Mouse (Mus musculus): ENCODE measurements around the gene Itga5. TPM values are rescaled to one million over a fixed set of nuclear protein-coding genes. Genes with fewer than 3 reads are reported as not detected.
"Not testable (repeated sequence)": the region's sequence is repeated elsewhere in the genome, so short reads cannot be mapped to it uniquely, and the experiment has no call there.

The Itga5 gene
- polyA plus RNA-seq (2014; fragmentation: Nextera tagmentation; extraction: Ambion mirVana) = 63.4 TPM in 2 replicates

GRCm38 (mm10) chr15:103366376-103367149, at the start of gene Itga5:
Gene Itga5, minus strand, starts transcription at chr15:103366763.
- peaks cover 17% of the 10 kb centered on the region for H3K4me1 ChIP-seq (ENCODE audit: control insufficient read depth, insufficient read depth, low read length)
- H3K9me3 ChIP-seq (ENCODE audit: control insufficient read depth, low read length) = no peaks in the 10 kb centered on the region
- H3K27ac ChIP-seq (replicated peaks; ENCODE audit: low read depth, low read length) = peak within 1 kb of the TSS; percentile 93
- DNase-seq (ENCODE audit: low spot score) (peak; percentile 82), ATAC-seq (ENCODE audit: low read depth) (peak; percentile 80)
- H3K9ac ChIP-seq (ENCODE audit: low read depth, low read length) = peak within 1 kb of the TSS; percentile 94
- 0% methylated on average over 20 of the region's 51 CpGs for WGBS
- peak within 1 kb of the TSS; percentile 99 for H3K4me3 ChIP-seq (ENCODE audit: low read depth, low read length)
- H3K27me3 ChIP-seq (replicated peaks; ENCODE audit: control insufficient read depth, insufficient read depth, low read length) = no peaks in the 10 kb centered on the region
- no peaks in the 10 kb centered on the region for H3K36me3 ChIP-seq (ENCODE audit: control insufficient read depth, insufficient read depth, low read length)
- peak within 1 kb of the TSS; percentile 78 for H3K4me2 ChIP-seq (ENCODE audit: low read depth, low read length)

GRCm38 (mm10) chr15:103405586-103405985, 39.0 kb upstream of the Itga5 start:
- not testable (repeated sequence) for H3K27me3 ChIP-seq (replicated peaks; ENCODE audit: control insufficient read depth, insufficient read depth, low read length); H3K27ac ChIP-seq (replicated peaks; ENCODE audit: low read depth, low read length); H3K36me3 ChIP-seq (ENCODE audit: control insufficient read depth, insufficient read depth, low read length); H3K4me2 ChIP-seq (ENCODE audit: low read depth, low read length); ATAC-seq (ENCODE audit: low read depth); H3K4me3 ChIP-seq (ENCODE audit: low read depth, low read length); DNase-seq (ENCODE audit: low spot score); H3K9me3 ChIP-seq (ENCODE audit: control insufficient read depth, low read length); H3K4me1 ChIP-seq (ENCODE audit: control insufficient read depth, insufficient read depth, low read length); H3K9ac ChIP-seq (ENCODE audit: low read depth, low read length)
- WGBS = 97% methylated on average over 2 of the region's 3 CpGs

GRCm38 (mm10) chr15:103401361-103401760, 34.8 kb upstream of the Itga5 start:
- 93% methylated on average over 5 of the region's 5 CpGs for WGBS
- H3K9ac ChIP-seq (ENCODE audit: low read depth, low read length) = no peak overlapping the region
- no peaks in the 10 kb centered on the region for H3K27me3 ChIP-seq (replicated peaks; ENCODE audit: control insufficient read depth, insufficient read depth, low read length)
- no peak overlapping the region for H3K4me3 ChIP-seq (ENCODE audit: low read depth, low read length)
- H3K4me1 ChIP-seq (ENCODE audit: control insufficient read depth, insufficient read depth, low read length) = no peaks in the 10 kb centered on the region
- ATAC-seq (ENCODE audit: low read depth) (no peak), DNase-seq (ENCODE audit: low spot score) (no peak)
- H3K4me2 ChIP-seq (ENCODE audit: low read depth, low read length) = no peak overlapping the region
- no peak overlapping the region for H3K27ac ChIP-seq (replicated peaks; ENCODE audit: low read depth, low read length)
- H3K9me3 ChIP-seq (ENCODE audit: control insufficient read depth, low read length) = no peaks in the 10 kb centered on the region
- no peaks in the 10 kb centered on the region for H3K36me3 ChIP-seq (ENCODE audit: control insufficient read depth, insufficient read depth, low read length)

- ATAC-seq (ENCODE audit: low read depth) = no peak
- H3K9ac ChIP-seq (ENCODE audit: low read depth, low read length) = no peak overlapping the region
- no peak overlapping the region for H3K4me3 ChIP-seq (ENCODE audit: low read depth, low read length)
- no peaks in the 10 kb centered on the region for H3K27me3 ChIP-seq (replicated peaks; ENCODE audit: control insufficient read depth, insufficient read depth, low read length)
- no peak overlapping the region for H3K4me2 ChIP-seq (ENCODE audit: low read depth, low read length)
- H3K36me3 ChIP-seq (ENCODE audit: control insufficient read depth, insufficient read depth, low read length) = no peaks in the 10 kb centered on the region
- no peaks in the 10 kb centered on the region for H3K9me3 ChIP-seq (ENCODE audit: control insufficient read depth, low read length)
- no peak for DNase-seq (ENCODE audit: low spot score)
- H3K4me1 ChIP-seq (ENCODE audit: control insufficient read depth, insufficient read depth, low read length) = no peaks in the 10 kb centered on the region
- H3K27ac ChIP-seq (replicated peaks; ENCODE audit: low read depth, low read length) = no peak overlapping the region
These were observed 27.0 kb upstream of the Itga5 start for GRCm38 (mm10) chr15:103393577-103393976.

GRCm38 (mm10) chr15:103388556-103389145, 22.1 kb upstream of the Itga5 start:
- no peak overlapping the region for H3K27ac ChIP-seq (replicated peaks; ENCODE audit: low read depth, low read length)
- H3K9me3 ChIP-seq (ENCODE audit: control insufficient read depth, low read length) = no peaks in the 10 kb centered on the region
- WGBS = 55% methylated on average over 3 of the region's 4 CpGs
- DNase-seq (ENCODE audit: low spot score) (peak; percentile 69), ATAC-seq (ENCODE audit: low read depth) (no peak)
- no peak overlapping the region for H3K4me2 ChIP-seq (ENCODE audit: low read depth, low read length)
- no peaks in the 10 kb centered on the region for H3K36me3 ChIP-seq (ENCODE audit: control insufficient read depth, insufficient read depth, low read length)
- H3K9ac ChIP-seq (ENCODE audit: low read depth, low read length) = no peak overlapping the region
- no peak overlapping the region for H3K4me3 ChIP-seq (ENCODE audit: low read depth, low read length)
- H3K27me3 ChIP-seq (replicated peaks; ENCODE audit: control insufficient read depth, insufficient read depth, low read length) = no peaks in the 10 kb centered on the region
- H3K4me1 ChIP-seq (ENCODE audit: control insufficient read depth, insufficient read depth, low read length) = no peaks in the 10 kb centered on the region

- WGBS = 56% methylated on average over 7 of the region's 7 CpGs
- DNase-seq (ENCODE audit: low spot score) (peak; percentile 44), ATAC-seq (ENCODE audit: low read depth) (no peak)
- Histone ChIP-seq H3K4me1 (ENCODE audit: control insufficient read depth, insufficient read depth, low read length) (0 out of 2 replicates have a peak, but pooled peaks cover 2% of the 10 kb centered on the region), H3K27me3 (replicated peaks; ENCODE audit: control insufficient read depth, insufficient read depth, low read length) (no peaks in the 10 kb centered on the region), H3K36me3 (ENCODE audit: control insufficient read depth, insufficient read depth, low read length) (no peaks in the 10 kb centered on the region), H3K4me2 (ENCODE audit: low read depth, low read length) (no peak overlapping the region), H3K9ac (ENCODE audit: low read depth, low read length) (no peak overlapping the region), H3K4me3 (ENCODE audit: low read depth, low read length) (no peak overlapping the region), H3K27ac (replicated peaks; ENCODE audit: low read depth, low read length) (0 out of 2 replicates have a peak overlapping the region, but pooled peaks have one; percentile 12), H3K9me3 (ENCODE audit: control insufficient read depth, low read length) (no peaks in the 10 kb centered on the region)
These were observed 17.4 kb upstream of the Itga5 start for GRCm38 (mm10) chr15:103383771-103384488.

GRCm38 (mm10) chr15:103382795-103383406, 16.3 kb upstream of the Itga5 start:
- Histone ChIP-seq H3K9ac (ENCODE audit: low read depth, low read length) (no peak overlapping the region), H3K4me3 (ENCODE audit: low read depth, low read length) (no peak overlapping the region), H3K4me2 (ENCODE audit: low read depth, low read length) (no peak overlapping the region), H3K9me3 (ENCODE audit: control insufficient read depth, low read length) (no peaks in the 10 kb centered on the region), H3K36me3 (ENCODE audit: control insufficient read depth, insufficient read depth, low read length) (no peaks in the 10 kb centered on the region), H3K27me3 (replicated peaks; ENCODE audit: control insufficient read depth, insufficient read depth, low read length) (no peaks in the 10 kb centered on the region), H3K4me1 (ENCODE audit: control insufficient read depth, insufficient read depth, low read length) (peaks cover 11% of the 10 kb centered on the region; the same call in 1 of the 2 replicates), H3K27ac (replicated peaks; ENCODE audit: low read depth, low read length) (0 out of 2 replicates have a peak overlapping the region, but pooled peaks have one; percentile 12)
- ATAC-seq (ENCODE audit: low read depth) (no peak), DNase-seq (ENCODE audit: low spot score) (peak; percentile 37)
- WGBS = 27% methylated on average over 5 of the region's 5 CpGs

GRCm38 (mm10) chr15:103382075-103382474, 15.5 kb upstream of the Itga5 start:
- WGBS = 87% methylated on average over 2 of the region's 2 CpGs
- Histone ChIP-seq H3K4me2 (ENCODE audit: low read depth, low read length) (no peak overlapping the region), H3K27me3 (replicated peaks; ENCODE audit: control insufficient read depth, insufficient read depth, low read length) (no peaks in the 10 kb centered on the region), H3K36me3 (ENCODE audit: control insufficient read depth, insufficient read depth, low read length) (no peaks in the 10 kb centered on the region), H3K9me3 (ENCODE audit: control insufficient read depth, low read length) (no peaks in the 10 kb centered on the region), H3K4me1 (ENCODE audit: control insufficient read depth, insufficient read depth, low read length) (peaks cover 14% of the 10 kb centered on the region; the same call in 1 of the 2 replicates), H3K4me3 (ENCODE audit: low read depth, low read length) (no peak overlapping the region), H3K27ac (replicated peaks; ENCODE audit: low read depth, low read length) (no peak overlapping the region), H3K9ac (ENCODE audit: low read depth, low read length) (no peak overlapping the region)
- ATAC-seq (ENCODE audit: low read depth) (no peak), DNase-seq (ENCODE audit: low spot score) (no peak)

Measured in embryonic facial prominence, embryonic 14.5 days (tissue).